Mouse (Mus musculus) limb, embryonic 11.5 days (tissue): ENCODE measurements at regions not wholly inside any gene's neighbourhood (a gene's known extent, or its start where the extent isn't known, plus 50 kb on each side); places are given as distances from the start of the nearest gene placed in this dataset.

Experiments used
- ATAC-seq: fragments of 200-750 bp; cut with Nextera tagmentation; 2 replicates; pipeline ENCODE4 v1.8.0; 2017; ENCODE audit warnings: low read depth; ENCODE audit not compliant: insufficient number of reproducible peaks, low FRiP score, low TSS enrichment
- DNase-seq: peaks from one replicate; pipeline ENCODE4 v3.0.0-alpha.2; 2015; ENCODE audit warnings: low spot score
- H3K27ac ChIP-seq: fragments of 300-500 bp; sonication (generic); replicated peaks from 2 replicates; pipeline ENCODE4 v1.5.1; 2014; ENCODE audit warnings: low read depth, mild to moderate bottlenecking, low read length
- H3K27me3 ChIP-seq: fragments of 300-500 bp; sonication (generic); 2 replicates; pipeline ENCODE4 v1.6.1; 2014; ENCODE audit warnings: mild to moderate bottlenecking, low read length, mixed read lengths; ENCODE audit not compliant: control insufficient read depth, insufficient read depth
- H3K36me3 ChIP-seq: fragments of 300-500 bp; sonication (generic); 2 replicates; pipeline ENCODE4 v1.6.1; 2014; ENCODE audit warnings: mild to moderate bottlenecking, low read length, moderate library complexity, mixed read lengths; ENCODE audit not compliant: control insufficient read depth, insufficient read depth
- H3K4me1 ChIP-seq: fragments of 300-500 bp; sonication (generic); 2 replicates; pipeline ENCODE4 v1.6.1; 2014; ENCODE audit warnings: low read length, mixed read lengths; ENCODE audit not compliant: control insufficient read depth, insufficient read depth
- H3K4me2 ChIP-seq: fragments of 300-500 bp; sonication (generic); 2 replicates; pipeline ENCODE4 v1.6.1; 2014; ENCODE audit warnings: low read depth, mild to moderate bottlenecking, moderate library complexity; ENCODE audit not compliant: severe bottlenecking
- H3K4me3 ChIP-seq: fragments of 300-500 bp; sonication (generic); 2 replicates; pipeline ENCODE4 v1.5.1; 2014; ENCODE audit warnings: low read depth, low read length
- H3K9ac ChIP-seq: fragments of 300-500 bp; sonication (generic); 2 replicates; pipeline ENCODE4 v1.6.1; 2014; ENCODE audit warnings: mild to moderate bottlenecking, low read length
- H3K9me3 ChIP-seq: fragments of 300-500 bp; sonication (generic); 2 replicates; pipeline ENCODE4 v1.6.1; 2016; ENCODE audit warnings: low read length; ENCODE audit not compliant: control insufficient read depth
- WGBS: fragments of 180-500 bp; shearing (Covaris S2); extraction: QIAGEN DNeasy Blood & Tissue Kit; methylation state at CpG from one replicate; pipeline ENCODE4 v1.1.7; 2014; 5-methylcytosine and 5-hydroxymethylcytosine counted together

DNA sequence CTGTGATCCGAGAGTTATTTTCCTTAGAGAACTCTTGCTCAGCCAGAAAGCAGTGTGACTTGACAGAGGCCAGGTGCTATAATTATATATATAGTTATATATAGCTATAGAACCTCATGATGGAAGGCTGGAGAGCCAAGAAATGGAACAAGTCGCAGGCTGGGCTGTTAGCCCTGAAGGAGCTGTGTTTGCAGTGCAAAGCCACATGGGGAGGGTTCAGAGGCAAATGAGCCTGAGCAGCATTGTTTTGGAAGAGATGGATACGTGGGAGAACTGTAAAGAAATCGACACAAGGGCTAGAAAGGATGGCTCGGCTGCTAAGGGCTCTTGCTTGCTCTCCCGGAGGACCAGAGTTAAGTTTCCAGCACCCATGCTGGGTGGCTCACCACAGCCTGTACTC, 95.3 kb upstream of the Syt13 start:
- Histone ChIP-seq H3K27me3 (no peaks in the 10 kb centered on the region), H3K9ac (no peak overlapping the region), H3K27ac (no peak overlapping the region), H3K4me3 (no peak overlapping the region), H3K36me3 (no peaks in the 10 kb centered on the region), H3K9me3 (no peaks in the 10 kb centered on the region), H3K4me2 (no peak overlapping the region), H3K4me1 (0 out of 2 replicates have a peak, but pooled peaks cover 3% of the 10 kb centered on the region)
- 76% methylated on average over 6 of the region's 6 CpGs for WGBS
- DNase-seq (no peak), ATAC-seq (no peak)

DNA sequence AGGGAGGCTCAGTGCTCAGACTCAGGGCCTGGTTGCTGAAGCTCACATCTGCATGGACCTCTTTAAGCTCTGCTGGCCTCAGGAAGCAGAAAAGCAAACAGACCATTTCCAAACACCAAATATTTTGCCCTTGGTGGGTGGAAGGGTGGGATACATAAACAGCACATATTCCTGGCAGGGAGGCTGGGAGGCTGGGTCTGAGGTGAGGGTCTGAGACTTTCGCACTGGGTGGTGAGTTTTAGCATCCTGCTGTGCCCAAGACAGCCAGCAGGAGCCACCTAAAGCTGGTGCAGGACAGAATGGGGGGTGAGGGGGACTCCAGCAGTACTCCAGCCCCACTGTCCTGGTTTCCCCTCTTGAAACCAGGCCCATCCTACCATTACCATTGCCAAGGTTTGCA, 90.6 kb upstream of the Syt13 start:
- no peak overlapping the region for H3K4me3 ChIP-seq
- no peaks in the 10 kb centered on the region for H3K9me3 ChIP-seq
- H3K4me2 ChIP-seq = no peak overlapping the region
- ATAC-seq (no peak), DNase-seq (no peak)
- H3K9ac ChIP-seq = no peak overlapping the region
- H3K36me3 ChIP-seq = no peaks in the 10 kb centered on the region
- H3K27me3 ChIP-seq = no peaks in the 10 kb centered on the region
- WGBS = 100% methylated on average over 1 of the region's 1 CpGs
- H3K4me1 ChIP-seq = 0 out of 2 replicates have a peak, but pooled peaks cover 3% of the 10 kb centered on the region
- no peak overlapping the region for H3K27ac ChIP-seq

DNA sequence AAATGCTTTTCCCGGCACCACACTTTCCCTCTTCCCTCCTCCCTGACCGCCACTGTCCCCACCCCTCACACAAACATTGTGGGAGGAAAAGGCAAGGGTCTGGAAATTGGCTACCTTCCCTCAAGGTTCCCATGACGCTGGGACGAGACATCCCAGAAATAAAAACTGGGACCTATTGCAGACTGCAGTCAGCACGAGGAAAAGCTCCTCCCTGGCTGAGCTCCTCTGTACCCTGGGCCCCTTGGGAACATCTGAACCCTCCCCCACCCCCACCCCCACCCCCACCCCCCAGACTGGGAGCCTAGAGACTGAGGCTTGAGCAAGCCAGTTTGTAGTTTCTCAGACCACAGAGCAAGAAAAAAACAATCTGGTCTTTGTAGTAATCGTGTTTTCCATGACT, 89.5 kb upstream of the Syt13 start:
- 15% methylated on average over 6 of the region's 6 CpGs for WGBS
- H3K27ac ChIP-seq = no peak overlapping the region
- H3K4me1 ChIP-seq = 0 out of 2 replicates have a peak, but pooled peaks cover 3% of the 10 kb centered on the region
- H3K4me3 ChIP-seq = no peak overlapping the region
- no peak overlapping the region for H3K4me2 ChIP-seq
- no peaks in the 10 kb centered on the region for H3K9me3 ChIP-seq
- no peak for DNase-seq
- H3K27me3 ChIP-seq = no peaks in the 10 kb centered on the region
- no peak for ATAC-seq
- no peak overlapping the region for H3K9ac ChIP-seq
- no peaks in the 10 kb centered on the region for H3K36me3 ChIP-seq

DNA sequence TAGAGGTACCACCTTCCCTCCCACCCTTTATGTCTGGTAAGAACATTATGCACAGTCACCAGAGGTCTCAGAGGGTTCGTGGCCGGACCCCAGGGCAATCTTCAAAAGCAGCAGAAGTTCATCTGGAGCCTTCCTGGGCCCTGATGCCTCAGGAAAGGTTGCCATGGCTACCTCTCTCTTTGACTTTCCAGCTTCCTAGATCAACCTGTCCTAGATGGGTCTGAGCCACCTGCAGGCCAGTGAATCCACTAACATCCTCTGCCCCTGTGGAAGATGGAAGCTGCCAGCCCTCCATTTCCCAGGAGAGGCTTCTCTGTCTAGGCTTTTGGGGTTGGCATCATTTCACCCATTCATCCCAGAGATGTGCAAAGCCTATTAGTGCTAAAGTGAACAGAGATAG, 84.8 kb upstream of the Syt13 start:
- ATAC-seq (no peak), DNase-seq (no peak)
- Histone ChIP-seq H3K4me1 (no peaks in the 10 kb centered on the region), H3K4me3 (no peak overlapping the region), H3K9me3 (no peaks in the 10 kb centered on the region), H3K36me3 (no peaks in the 10 kb centered on the region), H3K27ac (no peak overlapping the region), H3K9ac (no peak overlapping the region), H3K4me2 (no peak overlapping the region), H3K27me3 (no peaks in the 10 kb centered on the region)
- 83% methylated on average over 2 of the region's 2 CpGs for WGBS

DNA sequence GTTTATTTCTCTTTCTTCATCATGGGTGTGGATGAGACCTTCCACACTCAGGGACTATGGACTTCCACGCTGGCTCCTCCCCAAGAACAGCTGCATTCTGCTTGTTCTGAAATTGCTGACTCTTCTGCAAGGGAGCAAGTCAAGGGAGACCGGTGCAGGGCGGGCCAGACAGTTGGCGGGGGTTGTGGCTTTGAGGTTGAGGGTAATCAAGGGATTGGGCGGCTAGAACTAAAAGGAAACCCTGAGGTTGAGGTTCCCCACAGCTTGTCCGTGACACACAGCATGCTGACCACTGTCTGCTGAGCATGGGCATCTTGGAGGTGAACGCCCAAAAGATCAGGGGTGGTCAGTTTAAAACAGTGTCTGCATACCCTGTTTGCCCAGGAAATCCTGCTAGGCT, 83.1 kb upstream of the Syt13 start:
- Histone ChIP-seq H3K9ac (no peak overlapping the region), H3K4me1 (no peaks in the 10 kb centered on the region), H3K27me3 (no peaks in the 10 kb centered on the region), H3K36me3 (no peaks in the 10 kb centered on the region), H3K4me2 (no peak overlapping the region), H3K9me3 (no peaks in the 10 kb centered on the region), H3K27ac (no peak overlapping the region), H3K4me3 (no peak overlapping the region)
- 63% methylated on average over 7 of the region's 7 CpGs for WGBS
- no peak for ATAC-seq
- DNase-seq = no peak

DNA sequence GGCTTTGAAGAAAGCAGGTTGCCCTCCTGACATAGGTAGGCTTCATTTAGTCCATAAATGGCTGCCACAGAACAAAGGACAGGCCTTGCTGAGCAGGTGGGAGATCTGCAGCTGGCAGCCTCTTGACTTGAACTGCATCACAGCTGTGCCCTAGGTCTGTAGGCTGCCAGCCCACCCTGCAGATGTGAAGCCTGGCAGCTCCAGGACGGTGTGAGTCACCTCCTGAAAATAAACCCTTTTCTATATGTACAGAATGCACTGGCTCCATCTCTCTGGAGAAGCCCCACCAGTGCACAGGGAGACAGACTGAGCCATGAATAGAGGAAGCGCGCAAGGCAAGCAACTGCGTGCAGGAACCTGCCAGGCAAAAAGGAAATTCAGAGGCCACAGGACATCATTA, 78.7 kb upstream of the Syt13 start:
- Histone ChIP-seq H3K9me3 (no peaks in the 10 kb centered on the region), H3K9ac (no peak overlapping the region), H3K4me2 (no peak overlapping the region), H3K36me3 (no peaks in the 10 kb centered on the region), H3K4me1 (no peaks in the 10 kb centered on the region), H3K4me3 (no peak overlapping the region), H3K27ac (no peak overlapping the region), H3K27me3 (no peaks in the 10 kb centered on the region)
- ATAC-seq (no peak), DNase-seq (no peak)
- 83% methylated on average over 4 of the region's 4 CpGs for WGBS

DNA sequence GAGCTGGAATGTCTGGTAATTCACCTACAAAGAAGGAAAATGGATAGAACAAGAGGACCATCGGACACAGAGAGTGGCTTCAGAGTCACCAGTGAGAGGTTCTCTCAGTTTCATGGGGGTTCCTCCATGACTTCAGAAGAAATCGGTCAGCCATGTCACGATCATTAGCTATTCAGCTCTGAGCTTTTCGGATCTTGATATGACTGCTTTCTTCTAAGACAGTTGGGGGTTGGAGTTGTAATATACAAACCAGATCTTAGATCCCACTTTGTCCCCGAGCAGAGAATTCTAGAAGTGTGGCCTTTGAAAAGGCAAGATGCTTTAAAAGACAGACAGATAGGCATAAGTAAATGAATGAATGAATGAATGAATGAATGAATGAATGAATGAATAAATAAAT, 76.9 kb upstream of the Syt13 start:
- no peaks in the 10 kb centered on the region for H3K36me3 ChIP-seq
- H3K9me3 ChIP-seq = no peaks in the 10 kb centered on the region
- H3K4me2 ChIP-seq = no peak overlapping the region
- H3K27ac ChIP-seq = no peak overlapping the region
- no peak for DNase-seq
- no peaks in the 10 kb centered on the region for H3K4me1 ChIP-seq
- ATAC-seq = no peak
- no peak overlapping the region for H3K9ac ChIP-seq
- H3K27me3 ChIP-seq = no peaks in the 10 kb centered on the region
- 93% methylated on average over 5 of the region's 5 CpGs for WGBS
- no peak overlapping the region for H3K4me3 ChIP-seq

DNA sequence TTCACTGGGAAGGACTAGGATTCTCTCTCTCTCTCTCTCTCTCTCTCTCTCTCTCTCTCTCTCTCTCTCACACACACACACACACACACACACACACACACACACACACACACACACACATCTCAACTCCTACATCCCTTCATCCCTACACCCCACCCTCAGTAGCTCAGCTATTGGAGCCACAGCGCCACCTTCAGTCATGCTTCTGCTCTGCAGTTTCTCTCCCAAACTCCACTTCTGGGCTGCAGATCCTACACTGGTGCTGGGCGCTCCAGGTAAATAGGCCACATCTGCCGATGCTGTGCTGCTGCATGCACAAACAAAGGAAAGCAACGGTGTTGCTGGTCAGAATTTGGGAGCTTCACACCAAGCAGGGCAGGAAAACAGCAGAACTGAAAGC, 74.9 kb upstream of the Syt13 start:
- 18% methylated on average over 4 of the region's 4 CpGs for WGBS
- H3K27ac ChIP-seq = no peak overlapping the region
- no peaks in the 10 kb centered on the region for H3K36me3 ChIP-seq
- ATAC-seq = no peak
- H3K9me3 ChIP-seq = no peaks in the 10 kb centered on the region
- H3K4me1 ChIP-seq = no peaks in the 10 kb centered on the region
- no peak overlapping the region for H3K4me3 ChIP-seq
- no peaks in the 10 kb centered on the region for H3K27me3 ChIP-seq
- H3K4me2 ChIP-seq = no peak overlapping the region
- H3K9ac ChIP-seq = no peak overlapping the region
- peak; percentile 79 for DNase-seq

DNA sequence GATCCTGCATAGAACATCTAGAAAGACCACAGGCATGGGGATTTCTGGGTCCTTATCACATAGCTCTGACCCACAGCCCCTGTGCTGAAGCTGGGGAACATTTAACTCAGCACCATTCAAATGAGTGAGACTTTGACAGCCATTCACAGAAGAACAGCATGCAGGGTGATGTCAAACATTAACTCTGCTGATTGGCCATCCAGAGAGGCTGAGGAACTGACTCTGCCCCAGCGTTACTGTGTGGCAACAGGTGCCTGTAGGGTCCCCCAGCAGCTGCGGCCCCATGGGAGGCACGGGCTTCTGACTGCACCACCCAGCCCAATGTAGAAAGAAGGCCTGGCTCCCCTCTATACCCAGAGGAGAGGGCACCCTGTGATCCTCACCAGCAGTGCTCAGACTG, 73.3 kb upstream of the Syt13 start:
- Histone ChIP-seq H3K4me2 (no peak overlapping the region), H3K27ac (no peak overlapping the region), H3K9me3 (no peaks in the 10 kb centered on the region), H3K27me3 (no peaks in the 10 kb centered on the region), H3K4me1 (no peaks in the 10 kb centered on the region), H3K36me3 (no peaks in the 10 kb centered on the region), H3K9ac (no peak overlapping the region), H3K4me3 (no peak overlapping the region)
- ATAC-seq = no peak
- 65% methylated on average over 3 of the region's 3 CpGs for WGBS
- no peak for DNase-seq
